In genomic region chr11:61643184-61643961, GRCm38 (mm10) we compare ENCODE assay signal across 24 mouse cellular contexts. TPM values are rescaled to one million over a fixed set of nuclear protein-coding genes. Genes with fewer than 3 reads are reported as not detected.
DNase-seq lines count a peak whose midpoint lies in the region; ATAC-seq and TF ChIP-seq lines count a peak whose summit lies in the region.
"Had no signal": no experiment of that assay in that cellular context is flagged by ENCODE, and none has a peak within 500 bp of the region (broad histone marks: within the 10 kb centered on the region; RNA-seq: fewer than 3 reads in every experiment).

No protein-coding gene starts in this region.

- H3K27me3 ChIP-seq in heart, adult 2 months (ENCODE audit: control insufficient read depth, insufficient read depth, low read length) = no peaks in the 10 kb centered on the region
- no peaks in the 10 kb centered on the region for H3K27me3 ChIP-seq in liver, adult 2 months (ENCODE audit: control insufficient read depth, insufficient read depth, low read length)
- H3K27me3 ChIP-seq in liver, embryonic 11.5 days (replicated peaks; ENCODE audit: control insufficient read depth, insufficient read depth, low read length) = peaks cover 6% of the 10 kb centered on the region; the same call in 1 of the 2 replicates
- H3K27me3 ChIP-seq in intestine, embryonic 16.5 days (replicated peaks; ENCODE audit: control insufficient read depth, insufficient read depth, low read length) = no peaks in the 10 kb centered on the region
- H3K27me3 ChIP-seq: heart, embryonic 13.5 days; hindbrain, embryonic 12.5 days; limb, embryonic 13.5 days; midbrain, embryonic 13.5 days had no signal

- intact Hi-C loops in heart, adult 2 months (cut with DNase I) = no loop called here
- intact Hi-C loops in heart, postnatal 25 days (cut with DNase I) = no loop called here

- no peak for TF ChIP-seq EP300 in heart, adult 2 months (IDR thresholded peaks at IDR 0.05; ENCODE audit: insufficient read depth, low read depth, low read length)

- H3K27ac ChIP-seq in heart, adult 2 months = peak overlapping the region; percentile 58; the same call in 1 of the 2 replicates
- no peak overlapping the region for H3K27ac ChIP-seq in liver, adult 2 months (replicated peaks; ENCODE audit: insufficient read depth, low read depth, low read length)
- H3K27ac ChIP-seq in liver, embryonic 11.5 days (ENCODE audit: low read depth, low read length) = no peak overlapping the region
- H3K27ac ChIP-seq in intestine, embryonic 16.5 days (ENCODE audit: low read length) = peak overlapping the region; percentile 64
- H3K27ac ChIP-seq: hindbrain, embryonic 12.5 days; midbrain, embryonic 13.5 days had no signal

- no peak for TF ChIP-seq CTCF in heart, adult 2 months (IDR thresholded peaks at IDR 0.05)
- TF ChIP-seq CTCF in liver, adult 2 months (IDR thresholded peaks at IDR 0.05; ENCODE audit: low read depth, low read length) = no peak

- H3K4me2 ChIP-seq in liver, embryonic 11.5 days = no peak overlapping the region
- no peak overlapping the region for H3K4me2 ChIP-seq in intestine, embryonic 16.5 days (ENCODE audit: low read depth, low read length)
- H3K4me2 ChIP-seq: heart, embryonic 13.5 days; hindbrain, embryonic 12.5 days; limb, embryonic 13.5 days; midbrain, embryonic 13.5 days had no signal

- no peak for DNase-seq in heart, adult 2 months
- DNase-seq in heart, postnatal 25 days (ENCODE audit: low spot score) = no peak
- DNase-seq in liver, adult 2 months (ENCODE audit: extremely low read depth, low read depth, low spot score) = peak; percentile 89
- no peak for DNase-seq in liver, embryonic 11.5 days (ENCODE audit: low spot score)
- DNase-seq in thymus, postnatal 36 days = no peak
- no peak for DNase-seq in urinary bladder, adult 2 months (ENCODE audit: low spot score)
- DNase-seq: adrenal gland, postnatal 14 days; cerebellum, adult 9-10 months; forebrain, postnatal 0 days; gastrocnemius, postnatal 14 days; heart, adult 18-20 months; heart, postnatal 14 days; lung, adult 18-20 months; lung, postnatal 14 days; right cerebral cortex, postnatal 14 days; spleen, adult 18-20 months; thymus, postnatal 14 days had no signal

- H3K9ac ChIP-seq in heart, adult 2 months (ENCODE audit: low read depth, low read length) = no peak overlapping the region
- H3K9ac ChIP-seq in liver, adult 2 months (ENCODE audit: low read depth, low read length) = no peak overlapping the region
- H3K9ac ChIP-seq in liver, embryonic 11.5 days (ENCODE audit: low read depth, low read length) = no peak overlapping the region
- no peak overlapping the region for H3K9ac ChIP-seq in intestine, embryonic 16.5 days (ENCODE audit: low read depth, low read length)
- H3K9ac ChIP-seq: forebrain, postnatal 0 days; heart, embryonic 13.5 days; hindbrain, embryonic 12.5 days; limb, embryonic 13.5 days; midbrain, embryonic 13.5 days had no signal

- ATAC-seq in liver, embryonic 11.5 days (replicated peaks; ENCODE audit: low FRiP score) = no peak
- peak; percentile 88 for ATAC-seq in intestine, embryonic 16.5 days
- ATAC-seq: forebrain, postnatal 0 days; inflammation-experienced regulatory T-cells, adult 6 months; midbrain, embryonic 13.5 days had no signal

- H3K4me3 ChIP-seq in heart, adult 2 months = no peak overlapping the region
- no peak overlapping the region for H3K4me3 ChIP-seq in liver, adult 2 months (ENCODE audit: insufficient read depth, low read depth, low read length)
- H3K4me3 ChIP-seq in liver, embryonic 11.5 days (ENCODE audit: low read depth, low read length) = no peak overlapping the region
- H3K4me3 ChIP-seq in intestine, embryonic 16.5 days (ENCODE audit: low read length) = no peak overlapping the region
- H3K4me3 ChIP-seq: heart, embryonic 13.5 days; hindbrain, embryonic 12.5 days; limb, embryonic 13.5 days; megakaryocyte, embryonic 14.5 days; midbrain, embryonic 13.5 days had no signal

- H3K4me1 ChIP-seq in heart, adult 2 months (ENCODE audit: control insufficient read depth, insufficient read depth, low read length) = peaks cover 9% of the 10 kb centered on the region
- H3K4me1 ChIP-seq in liver, adult 2 months (ENCODE audit: control insufficient read depth, insufficient read depth, low read length) = peaks cover 3% of the 10 kb centered on the region; the same call in 1 of the 2 replicates
- no peaks in the 10 kb centered on the region for H3K4me1 ChIP-seq in liver, embryonic 11.5 days (replicated peaks; ENCODE audit: control insufficient read depth, insufficient read depth, low read length)
- peaks cover 7% of the 10 kb centered on the region; the same call in 1 of the 2 replicates for H3K4me1 ChIP-seq in intestine, embryonic 16.5 days (ENCODE audit: control insufficient read depth, insufficient read depth, low read length)
- H3K4me1 ChIP-seq: hindbrain, embryonic 12.5 days; midbrain, embryonic 13.5 days had no signal

- WGBS in heart, adult 2 months = 68% methylated on average over 5 of the region's 5 CpGs
- 47% methylated on average over 5 of the region's 5 CpGs for WGBS in liver, adult 2 months
- WGBS in liver, embryonic 11.5 days = 74% methylated on average over 5 of the region's 5 CpGs
- 56% methylated on average over 5 of the region's 5 CpGs for WGBS in intestine, embryonic 16.5 days

- H3K9me3 ChIP-seq in liver, embryonic 11.5 days (ENCODE audit: control insufficient read depth, low read length) = no peaks in the 10 kb centered on the region
- H3K9me3 ChIP-seq in intestine, embryonic 16.5 days (ENCODE audit: control insufficient read depth, low read length) = no peaks in the 10 kb centered on the region
- H3K9me3 ChIP-seq: heart, embryonic 13.5 days; hindbrain, embryonic 12.5 days; limb, embryonic 13.5 days; midbrain, embryonic 13.5 days had no signal

- no peaks in the 10 kb centered on the region for H3K36me3 ChIP-seq in heart, adult 2 months (ENCODE audit: control insufficient read depth, insufficient read depth, low read length)
- no peaks in the 10 kb centered on the region for H3K36me3 ChIP-seq in liver, adult 2 months (ENCODE audit: control insufficient read depth, insufficient read depth, low read length)
- H3K36me3 ChIP-seq in liver, embryonic 11.5 days (ENCODE audit: control insufficient read depth, insufficient read depth, low read length) = no peaks in the 10 kb centered on the region
- H3K36me3 ChIP-seq in intestine, embryonic 16.5 days (ENCODE audit: control insufficient read depth, insufficient read depth, low read length) = no peaks in the 10 kb centered on the region
- H3K36me3 ChIP-seq: heart, embryonic 13.5 days; hindbrain, embryonic 12.5 days; limb, embryonic 13.5 days; midbrain, embryonic 13.5 days had no signal

- no peaks in the 10 kb centered on the region for H3K79me2 ChIP-seq in heart, adult 2 months (replicated peaks; ENCODE audit: control insufficient read depth, insufficient read depth, low read length)
- no peaks in the 10 kb centered on the region for H3K79me2 ChIP-seq in liver, adult 2 months (ENCODE audit: control insufficient read depth, insufficient read depth, low read length)

- TF ChIP-seq POLR2A in heart, adult 2 months (IDR thresholded peaks at IDR 0.05; ENCODE audit: insufficient read depth, low read depth, low read length) = no peak
- TF ChIP-seq POLR2A in liver, adult 2 months (IDR thresholded peaks at IDR 0.05; ENCODE audit: extremely low read depth, insufficient read depth, low read length) = no peak

RNA-seq across cellular contexts. Expression of gene Grap, which starts 9.7 kb away (rescaled TPM):
- total RNA-seq in heart, adult 2 months (2021) = 10 to 100 TPM; 10.6 to 11.3 TPM
- 10.5 and 11.7 TPM in 2 replicates for polyA plus RNA-seq in heart, adult 2 months (2012; rRNA removed)
- total RNA-seq in heart, postnatal 25 days (2021) = 10 to 100 TPM; 11.4 to 13.0 TPM
- total RNA-seq in liver, adult 2 months (2014; rRNA removed) = 3.8 and 5.0 TPM in 2 replicates
- 2.8 and 3.4 TPM in 2 replicates for polyA plus RNA-seq in liver, adult 2 months (2012; rRNA removed)
- 9.5 and 9.9 TPM in 2 replicates for polyA plus RNA-seq in liver, embryonic 11.5 days (2014; fragmentation: Nextera tagmentation; extraction: Ambion mirVana)
- polyA plus RNA-seq in intestine, embryonic 16.5 days (2015; fragmentation: Nextera tagmentation; extraction: Ambion mirVana) = 7.2 and 8.6 TPM in 2 replicates
- 5.5 and 6.2 TPM in 2 replicates for polyA plus RNA-seq in urinary bladder, adult 2 months (2012; rRNA removed)

RNA-seq across cellular contexts. Expression of gene Fam83g, which starts 40.5 kb away (rescaled TPM):
- under 1 TPM; 0.26 to 0.30 TPM for total RNA-seq in heart, adult 2 months (2021)
- polyA plus RNA-seq in heart, adult 2 months (2012; rRNA removed) = 0.20 and 0.29 TPM in 2 replicates
- under 1 TPM in 1 of 2 experiments, not detected in 1; 0.14 TPM for total RNA-seq in heart, postnatal 25 days (2021)
- total RNA-seq in liver, adult 2 months (2014; rRNA removed) = 1.0 and 1.5 TPM in 2 replicates
- polyA plus RNA-seq in liver, adult 2 months (2012; rRNA removed) = 1.4 TPM in 2 replicates
- polyA plus RNA-seq in liver, embryonic 11.5 days (2014; fragmentation: Nextera tagmentation; extraction: Ambion mirVana) = 5.0 and 5.5 TPM in 2 replicates
- polyA plus RNA-seq in intestine, embryonic 16.5 days (2015; fragmentation: Nextera tagmentation; extraction: Ambion mirVana) = 9.6 and 12.9 TPM in 2 replicates
- polyA plus RNA-seq in urinary bladder, adult 2 months (2012; rRNA removed) = 6.2 and 6.5 TPM in 2 replicates

Comparison
In these comparisons a context has a peak if more than half of its experiments do, and no peak if none do; other contexts are left out.
1. H3K27ac ChIP-seq: peak in heart, adult 2 months (single experiment) and intestine, embryonic 16.5 days (single experiment); none in liver, adult 2 months (single experiment) and liver, embryonic 11.5 days (single experiment).